Mouse (Mus musculus) bone marrow macrophage, adult 2 months (primary cell): ENCODE measurements around the gene Lonrf3. TPM values are rescaled to one million over a fixed set of nuclear protein-coding genes. Genes with fewer than 3 reads are reported as not detected.

Experiments
- H3K27ac ChIP-seq: 2 replicates; pipeline ENCODE4 v1.5.1; 2012; ENCODE audit warnings: low read depth, low read length; ENCODE audit not compliant: insufficient read depth
- H3K4me1 ChIP-seq: 2 replicates; pipeline ENCODE4 v1.6.1; 2012; ENCODE audit warnings: low read length; ENCODE audit not compliant: control insufficient read depth, insufficient read depth
- H3K4me3 ChIP-seq: 2 replicates; pipeline ENCODE4 v1.5.1; 2012; ENCODE audit warnings: mild to moderate bottlenecking, low read length, moderate library complexity; ENCODE audit not compliant: insufficient read depth
- CTCF ChIP-seq: IDR thresholded peaks from 2 replicates; pipeline ENCODE4 v1.5.1; 2012; ENCODE audit warnings: low read depth, mild to moderate bottlenecking, low read length, moderate library complexity
- POLR2A ChIP-seq: IDR thresholded peaks from 2 replicates; pipeline ENCODE4 v1.6.1; 2012; ENCODE audit warnings: mild to moderate bottlenecking, low read depth, low read length, borderline replicate concordance
- polyA plus RNA-seq: library from polyadenylated mRNA; stranded (reverse); fragments of >200 nt; gene quantifications from 2 replicates; pipeline ENCODE4 v1.2.4, GENCODE M21; 2012; ENCODE audit not compliant: missing spikeins, insufficient read depth, insufficient read length

The Lonrf3 gene
- polyA plus RNA-seq, 1 experiment = 20.5 TPM

DNA sequence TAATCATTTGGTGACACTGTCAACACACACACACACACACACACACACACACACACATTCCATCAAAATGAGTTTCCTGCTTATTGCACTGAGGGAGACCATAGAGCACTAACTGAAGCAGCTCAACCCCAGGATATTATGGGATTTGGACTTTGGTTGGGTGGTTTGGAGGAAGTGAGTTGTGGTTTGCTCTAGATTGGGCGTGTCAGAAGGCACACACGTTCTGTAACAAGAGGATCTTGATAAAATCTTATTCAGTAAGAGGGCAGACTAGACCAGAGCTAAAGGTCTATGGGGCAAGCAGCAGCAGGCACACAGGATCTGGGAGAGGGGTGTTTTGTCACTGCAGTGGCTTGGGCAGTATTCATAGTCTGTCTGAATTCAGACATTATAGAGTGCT, 62.4 kb downstream of the Lonrf3 start:
- no peak overlapping the region for H3K27ac ChIP-seq
- H3K4me1 ChIP-seq = peaks cover 17% of the 10 kb centered on the region
- TF ChIP-seq CTCF (no peak), POLR2A (no peak)
- H3K4me3 ChIP-seq = no peak overlapping the region

DNA sequence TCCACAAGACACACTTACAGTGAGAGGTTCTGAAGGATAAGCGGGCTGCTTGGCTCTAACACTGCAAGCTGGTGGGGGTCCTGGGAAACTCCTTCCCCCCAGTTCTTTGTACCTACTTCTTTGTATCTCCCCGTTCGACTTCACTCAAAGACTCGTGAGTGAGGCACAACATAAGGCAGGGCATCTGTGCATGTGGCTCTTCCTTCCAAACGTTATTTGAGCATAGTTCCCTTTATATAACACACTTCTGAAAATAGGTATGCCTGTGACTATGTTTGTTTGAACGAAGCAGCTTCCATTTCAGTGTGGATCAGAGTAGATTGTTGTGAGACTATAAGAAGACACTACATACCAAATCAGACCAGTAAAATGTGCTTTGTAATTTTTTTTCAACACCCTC, 64.5 kb downstream of the Lonrf3 start:
- Histone ChIP-seq H3K27ac (no peak overlapping the region), H3K4me1 (peaks cover 14% of the 10 kb centered on the region), H3K4me3 (no peak overlapping the region)
- TF ChIP-seq CTCF = no peak
- TF ChIP-seq POLR2A = no peak

DNA sequence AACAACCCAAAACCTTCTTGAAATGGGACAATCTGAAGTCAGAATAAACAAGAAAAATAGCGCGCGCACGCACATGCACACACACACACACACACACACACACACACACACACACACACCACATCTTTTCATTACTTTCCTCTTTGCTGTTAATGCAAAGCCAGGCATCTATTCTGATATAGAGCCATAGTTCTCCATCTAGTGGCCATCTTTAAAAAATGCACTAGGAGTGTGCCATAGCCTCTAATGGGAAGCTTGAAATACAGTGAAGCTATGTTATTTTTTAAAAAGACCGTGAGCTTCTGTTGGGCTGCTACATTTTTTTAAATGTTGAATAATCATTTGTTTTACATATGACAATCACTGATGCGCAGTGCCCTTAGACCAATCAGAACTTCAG, 65.1 kb downstream of the Lonrf3 start:
- H3K27ac ChIP-seq = no peak overlapping the region
- peaks cover 14% of the 10 kb centered on the region for H3K4me1 ChIP-seq
- TF ChIP-seq CTCF = no peak
- no peak for TF ChIP-seq POLR2A
- H3K4me3 ChIP-seq = no peak overlapping the region

DNA sequence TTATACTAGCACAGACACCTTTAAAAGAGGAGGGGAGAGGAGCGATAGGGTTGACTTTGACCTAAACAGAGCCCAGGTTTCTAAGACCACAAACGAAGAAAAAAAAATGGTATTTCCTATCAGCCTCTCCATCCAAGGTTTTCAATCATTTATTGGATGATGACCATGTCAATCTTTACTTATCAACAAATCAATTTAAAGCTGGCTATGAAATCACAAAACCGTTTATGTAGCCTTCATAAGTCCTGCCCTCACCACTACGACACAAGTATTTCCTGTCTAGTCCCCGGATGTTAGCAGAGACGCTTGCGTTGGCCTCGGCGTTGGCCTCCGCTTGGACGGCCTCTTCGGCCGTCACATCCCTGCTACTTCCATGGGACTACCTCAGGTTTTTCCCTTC, 72.8 kb downstream of the Lonrf3 start, which contains the start of gene Gm6268:
TSS of gene Gm6268 (plus strand) at position 301 of the 400 bp plus-strand sequence.
- Histone ChIP-seq H3K27ac (no peak within 1 kb of the TSS), H3K4me3 (no peak within 1 kb of the TSS), H3K4me1 (no peaks in the 10 kb centered on the region)
- no peak for TF ChIP-seq CTCF
- TF ChIP-seq POLR2A = no peak

DNA sequence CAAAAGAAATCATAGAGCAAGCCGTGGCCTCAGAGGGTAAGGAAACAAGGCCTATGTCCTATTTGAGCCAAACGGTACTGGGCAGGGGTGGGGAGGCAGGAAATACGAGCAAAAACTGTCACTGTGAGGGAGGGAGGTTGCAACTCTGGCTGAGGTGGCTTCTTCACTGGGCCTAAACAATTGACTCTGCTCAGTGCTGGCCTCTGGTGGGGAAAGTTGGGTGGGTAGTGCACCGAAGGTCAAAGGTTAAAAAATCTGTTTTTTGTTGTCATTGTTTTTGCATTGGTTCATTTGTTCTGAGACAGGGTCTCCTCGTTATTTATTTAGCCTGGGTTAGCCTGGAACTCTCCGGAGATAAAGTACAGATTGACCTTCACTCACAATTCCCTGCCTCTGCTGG, 74.2 kb downstream of the Lonrf3 start:
- TF ChIP-seq POLR2A (no peak), CTCF (no peak)
- no peak overlapping the region for H3K27ac ChIP-seq
- H3K4me1 ChIP-seq = no peaks in the 10 kb centered on the region
- no peak overlapping the region for H3K4me3 ChIP-seq

Other genes starting within 250 kb of the Lonrf3 start
- gene Il13ra1, start 216.2 kb upstream of the Lonrf3 start, polyA plus RNA-seq = 16.6 and 17.0 TPM in 2 replicates
- gene Zcchc12, start 132.4 kb upstream of the Lonrf3 start, polyA plus RNA-seq = not detected in 2 replicates
- gene Gm6268, start 72.9 kb downstream of the Lonrf3 start, polyA plus RNA-seq = not detected in 2 replicates
- gene Gm14569, start 163.5 kb downstream of the Lonrf3 start, polyA plus RNA-seq = not detected in 2 replicates